Mouse (Mus musculus) intestine, embryonic 16.5 days (tissue): ENCODE measurements at regions not wholly inside any gene's neighbourhood (a gene's known extent, or its start where the extent isn't known, plus 50 kb on each side); places are given as distances from the start of the nearest gene placed in this dataset.
"Not testable (repeated sequence)": the region's sequence is repeated elsewhere in the genome, so short reads cannot be mapped to it uniquely, and the experiment has no call there.

ENCODE experiments used
- ATAC-seq: fragments of 200-750 bp; cut with Nextera tagmentation; 2 replicates; pipeline ENCODE4 v1.8.0; 2017; ENCODE audit warnings: moderate TSS enrichment, moderate library complexity
- H3K27ac ChIP-seq: fragments of 300-500 bp; sonication (generic); 2 replicates; pipeline ENCODE4 v1.5.1; 2014; ENCODE audit warnings: mild to moderate bottlenecking, low read length
- H3K27me3 ChIP-seq: fragments of 300-500 bp; sonication (generic); replicated peaks from 2 replicates; pipeline ENCODE4 v1.6.1; 2014; ENCODE audit warnings: low read length, control low read depth, mixed read lengths; ENCODE audit not compliant: control insufficient read depth, insufficient read depth
- H3K36me3 ChIP-seq: fragments of 300-500 bp; sonication (generic); 2 replicates; pipeline ENCODE4 v1.6.1; 2014; ENCODE audit warnings: low read length, control low read depth; ENCODE audit not compliant: control insufficient read depth, insufficient read depth
- H3K4me1 ChIP-seq: fragments of 300-500 bp; sonication (generic); 2 replicates; pipeline ENCODE4 v1.6.1; 2014; ENCODE audit warnings: low read length, control low read depth, mixed read lengths; ENCODE audit not compliant: control insufficient read depth, insufficient read depth
- H3K4me2 ChIP-seq: fragments of 300-500 bp; sonication (generic); 2 replicates; pipeline ENCODE4 v1.6.1; 2014; ENCODE audit warnings: low read depth, low read length, control low read depth
- H3K4me3 ChIP-seq: fragments of 300-500 bp; sonication (generic); 2 replicates; pipeline ENCODE4 v1.5.1; 2014; ENCODE audit warnings: mild to moderate bottlenecking, low read length
- H3K9ac ChIP-seq: fragments of 300-500 bp; sonication (generic); 2 replicates; pipeline ENCODE4 v1.6.1; 2014; ENCODE audit warnings: low read depth, low read length
- H3K9me3 ChIP-seq: fragments of 300-500 bp; sonication (generic); 2 replicates; pipeline ENCODE4 v1.6.1; 2016; ENCODE audit warnings: low read length, control low read depth; ENCODE audit not compliant: control insufficient read depth
- WGBS: fragments of 180-500 bp; shearing (Covaris S2); extraction: QIAGEN DNeasy Blood & Tissue Kit; methylation state at CpG from one replicate; pipeline ENCODE4 v1.1.7; 2014; 5-methylcytosine and 5-hydroxymethylcytosine counted together

GRCm38 (mm10) chr3:18479557-18479956 lies 531.3 kb downstream of the Cypt12 start:
- Histone ChIP-seq H3K4me1 (no peaks in the 10 kb centered on the region), H3K4me3 (no peak overlapping the region), H3K27me3 (no peaks in the 10 kb centered on the region), H3K36me3 (no peaks in the 10 kb centered on the region), H3K9me3 (no peaks in the 10 kb centered on the region), H3K27ac (no peak overlapping the region), H3K4me2 (no peak overlapping the region), H3K9ac (no peak overlapping the region)
- 62% methylated on average over 2 of the region's 2 CpGs for WGBS
- no peak for ATAC-seq

DNA sequence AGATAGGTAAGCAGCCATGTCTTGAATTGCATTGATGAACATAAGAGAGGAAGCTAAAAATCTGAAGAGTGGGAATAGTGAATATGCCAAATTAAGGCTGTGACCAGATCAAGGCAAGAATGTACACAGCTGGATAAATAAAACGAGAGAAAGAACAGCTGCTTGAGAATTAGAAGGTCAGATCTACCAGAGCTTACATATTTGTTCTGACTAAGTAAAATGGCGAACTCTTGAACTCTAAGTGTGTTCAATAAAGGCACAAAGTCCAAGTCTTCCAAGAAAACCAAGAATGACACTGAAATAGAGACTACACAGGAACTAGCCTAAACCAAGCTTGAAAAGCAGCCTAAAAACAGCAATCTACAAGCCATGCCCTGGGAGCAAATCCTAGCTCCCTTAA lies 533.8 kb downstream of the Cypt12 start:
- WGBS, result 61% methylated on average over 2 of the region's 2 CpGs
- Histone ChIP-seq H3K4me1 (no peaks in the 10 kb centered on the region), H3K9ac (no peak overlapping the region), H3K27me3 (no peaks in the 10 kb centered on the region), H3K27ac (no peak overlapping the region), H3K9me3 (no peaks in the 10 kb centered on the region), H3K36me3 (no peaks in the 10 kb centered on the region), H3K4me2 (no peak overlapping the region), H3K4me3 (no peak overlapping the region)
- ATAC-seq, result no peak

GRCm38 (mm10) chr3:18488886-18489285 lies 540.7 kb downstream of the Cypt12 start:
- no peak overlapping the region for H3K9ac ChIP-seq
- H3K4me2 ChIP-seq, result no peak overlapping the region
- H3K4me1 ChIP-seq, result no peaks in the 10 kb centered on the region
- H3K9me3 ChIP-seq, result no peaks in the 10 kb centered on the region
- WGBS, result 84% methylated on average over 2 of the region's 2 CpGs
- H3K4me3 ChIP-seq, result no peak overlapping the region
- no peak overlapping the region for H3K27ac ChIP-seq
- no peaks in the 10 kb centered on the region for H3K36me3 ChIP-seq
- no peak for ATAC-seq
- no peaks in the 10 kb centered on the region for H3K27me3 ChIP-seq

DNA sequence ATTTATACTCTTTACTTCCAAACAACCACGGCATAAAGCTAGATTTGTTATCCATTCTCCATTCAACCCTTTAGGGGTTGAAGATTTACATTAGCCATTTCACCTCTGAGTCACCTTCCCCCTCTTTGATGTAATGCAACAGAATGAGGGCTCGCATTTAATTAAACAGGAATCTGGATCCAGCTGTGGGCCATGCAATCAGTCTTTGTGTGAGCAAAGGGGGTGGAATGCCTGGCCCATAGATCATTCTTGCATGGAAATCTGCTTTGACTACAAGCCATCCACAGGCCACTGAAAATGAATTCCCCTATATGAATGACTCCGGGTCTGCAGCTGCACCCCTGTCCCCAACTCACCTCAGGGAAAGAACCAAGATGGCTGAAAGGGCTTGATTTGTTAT lies 574.4 kb downstream of the Cypt12 start:
- WGBS, result 47% methylated on average over 3 of the region's 3 CpGs

GRCm38 (mm10) chr3:18524011-18524410 lies 575.8 kb downstream of the Cypt12 start:
- WGBS, result 78% methylated on average over 2 of the region's 2 CpGs
- ATAC-seq, result no peak

More for the DNA sequence above, 574.4 kb downstream of the Cypt12 start:
- H3K9ac ChIP-seq, result no peak overlapping the region
- no peak overlapping the region for H3K4me2 ChIP-seq
- H3K27me3 ChIP-seq, result no peaks in the 10 kb centered on the region
- no peaks in the 10 kb centered on the region for H3K9me3 ChIP-seq
- H3K36me3 ChIP-seq, result no peaks in the 10 kb centered on the region
- H3K27ac ChIP-seq, result no peak overlapping the region
- no peak overlapping the region for H3K4me3 ChIP-seq
- ATAC-seq, result no peak
- no peaks in the 10 kb centered on the region for H3K4me1 ChIP-seq

DNA sequence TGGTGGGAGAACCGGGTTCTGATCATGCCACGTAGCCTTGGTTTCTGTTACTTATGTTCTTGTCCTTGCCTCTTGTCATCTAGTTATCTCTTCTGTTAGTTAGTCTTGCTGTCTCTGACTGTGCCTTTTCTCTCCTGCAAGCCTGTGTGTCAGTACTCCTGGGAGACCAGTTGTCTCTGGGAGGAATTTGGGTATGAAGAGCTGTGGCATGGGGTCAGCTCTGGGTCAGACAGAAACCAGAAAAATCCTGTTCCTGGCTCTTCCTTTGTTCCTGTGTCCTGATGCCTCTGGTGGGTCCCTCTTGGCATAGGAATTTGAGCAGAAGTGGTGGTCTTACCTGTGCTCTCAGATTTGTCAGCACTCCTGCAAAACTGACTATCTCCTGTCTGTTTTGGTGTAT lies 609.0 kb downstream of the Cypt12 start:
- H3K4me3 ChIP-seq, result no peak overlapping the region

More at GRCm38 (mm10) chr3:18524011-18524410, 575.8 kb downstream of the Cypt12 start:
- H3K27ac ChIP-seq, result no peak overlapping the region
- H3K36me3 ChIP-seq, result no peaks in the 10 kb centered on the region
- no peaks in the 10 kb centered on the region for H3K9me3 ChIP-seq
- no peaks in the 10 kb centered on the region for H3K27me3 ChIP-seq
- H3K9ac ChIP-seq, result no peak overlapping the region
- no peaks in the 10 kb centered on the region for H3K4me1 ChIP-seq
- no peak overlapping the region for H3K4me3 ChIP-seq
- H3K4me2 ChIP-seq, result no peak overlapping the region

GRCm38 (mm10) chr3:18560282-18560785 lies 612.1 kb downstream of the Cypt12 start:
- H3K4me1 ChIP-seq, result no peaks in the 10 kb centered on the region
- no peaks in the 10 kb centered on the region for H3K36me3 ChIP-seq
- H3K27me3 ChIP-seq, result no peaks in the 10 kb centered on the region
- H3K27ac ChIP-seq, result no peak overlapping the region
- H3K9me3 ChIP-seq, result no peaks in the 10 kb centered on the region
- WGBS, result 60% methylated on average over 4 of the region's 4 CpGs
- no peak overlapping the region for H3K9ac ChIP-seq
- no peak for ATAC-seq
- H3K4me3 ChIP-seq, result no peak overlapping the region
- no peak overlapping the region for H3K4me2 ChIP-seq

More for the DNA sequence above, 609.0 kb downstream of the Cypt12 start:
- Histone ChIP-seq H3K4me2 (no peak overlapping the region), H3K27me3 (no peaks in the 10 kb centered on the region), H3K9me3 (no peaks in the 10 kb centered on the region), H3K9ac (no peak overlapping the region), H3K4me1 (no peaks in the 10 kb centered on the region), H3K27ac (no peak overlapping the region), H3K36me3 (no peaks in the 10 kb centered on the region)
- no peak for ATAC-seq
- 91% methylated on average over 2 of the region's 2 CpGs for WGBS

- not testable (repeated sequence) for H3K9me3 ChIP-seq, H3K4me2 ChIP-seq, H3K4me1 ChIP-seq, H3K36me3 ChIP-seq, H3K27ac ChIP-seq, H3K4me3 ChIP-seq, H3K9ac ChIP-seq, ATAC-seq, H3K27me3 ChIP-seq
- 74% methylated on average over 12 of the region's 12 CpGs for WGBS
Measured at GRCm38 (mm10) chr3:18580911-18581626, 632.9 kb downstream of the Cypt12 start.

- Histone ChIP-seq H3K4me1 (peaks cover 12% of the 10 kb centered on the region), H3K4me3 (no peak overlapping the region)
- WGBS, result 33% methylated on average over 7 of the region's 7 CpGs
Measured at GRCm38 (mm10) chr3:18620608-18621007, 672.4 kb downstream of the Cypt12 start.

More at GRCm38 (mm10) chr3:18620608-18621007, 672.4 kb downstream of the Cypt12 start:
- no peak for ATAC-seq
- Histone ChIP-seq H3K4me2 (no peak overlapping the region), H3K9ac (no peak overlapping the region), H3K36me3 (no peaks in the 10 kb centered on the region), H3K9me3 (no peaks in the 10 kb centered on the region), H3K27me3 (no peaks in the 10 kb centered on the region), H3K27ac (no peak overlapping the region)
